Mouse (Mus musculus) adrenal gland, adult 2 months (tissue): ENCODE measurements at regions not wholly inside any gene's neighbourhood (a gene's known extent, or its start where the extent isn't known, plus 50 kb on each side); places are given as distances from the start of the nearest gene placed in this dataset.

Experiments used
- DNase-seq: peaks from one replicate; pipeline ENCODE4 v3.0.0; 2021

DNA sequence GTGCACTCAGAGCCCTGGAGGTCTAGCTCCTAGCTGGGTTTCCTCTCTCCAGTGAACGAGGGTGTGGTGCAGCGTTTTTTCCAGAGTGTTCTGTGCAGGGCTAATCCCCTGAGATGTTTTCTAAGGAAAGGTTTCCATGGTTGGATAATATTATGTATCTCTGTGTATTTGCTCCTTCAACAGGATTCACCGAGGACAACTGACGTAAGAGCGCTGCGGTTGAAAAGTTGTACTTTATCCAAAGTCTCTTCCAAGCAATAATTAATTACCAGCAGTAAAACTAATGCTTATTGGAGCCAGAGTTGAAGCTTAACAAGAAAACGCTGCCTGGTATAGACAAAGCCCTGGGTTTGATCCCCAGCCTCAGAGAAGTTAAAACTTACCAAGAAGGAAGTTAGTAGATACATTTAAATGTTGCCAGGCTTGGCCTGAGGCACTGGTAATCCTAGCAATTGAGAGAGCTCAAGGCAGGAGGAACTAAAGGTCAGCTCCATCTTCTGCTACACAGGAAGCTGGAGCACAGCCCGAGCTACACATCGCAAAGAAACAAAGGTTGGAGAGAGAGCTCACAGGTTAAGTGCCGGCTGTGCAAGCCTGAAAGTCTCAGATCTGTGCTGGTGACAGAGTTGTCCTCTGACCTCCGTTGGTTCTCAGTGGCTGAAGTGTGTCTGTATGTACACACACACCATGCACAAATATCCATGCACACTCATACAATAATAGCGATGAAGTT, 51.2 kb upstream of the Rap1b start:
- no peak for DNase-seq

DNA sequence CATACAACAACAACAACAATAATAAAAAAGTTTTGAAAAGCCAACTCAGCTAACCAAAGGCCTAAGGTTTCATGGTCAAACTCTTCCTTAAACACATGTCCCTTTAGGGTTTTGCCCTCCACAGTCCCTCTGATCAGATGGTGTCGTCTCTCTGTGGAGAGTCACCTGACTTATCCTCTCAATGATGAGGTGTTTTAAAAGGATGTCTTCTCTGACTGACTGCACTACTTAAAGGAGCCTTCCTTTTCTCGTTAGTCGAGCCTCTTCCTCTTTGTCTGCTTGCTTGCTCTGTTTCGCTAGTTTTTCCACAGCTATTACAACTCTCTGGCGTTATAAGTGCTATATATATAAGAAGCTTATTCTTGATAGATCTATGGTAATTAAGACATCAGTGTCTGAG, 51.9 kb upstream of the Rap1b start:
- no peak for DNase-seq

DNA sequence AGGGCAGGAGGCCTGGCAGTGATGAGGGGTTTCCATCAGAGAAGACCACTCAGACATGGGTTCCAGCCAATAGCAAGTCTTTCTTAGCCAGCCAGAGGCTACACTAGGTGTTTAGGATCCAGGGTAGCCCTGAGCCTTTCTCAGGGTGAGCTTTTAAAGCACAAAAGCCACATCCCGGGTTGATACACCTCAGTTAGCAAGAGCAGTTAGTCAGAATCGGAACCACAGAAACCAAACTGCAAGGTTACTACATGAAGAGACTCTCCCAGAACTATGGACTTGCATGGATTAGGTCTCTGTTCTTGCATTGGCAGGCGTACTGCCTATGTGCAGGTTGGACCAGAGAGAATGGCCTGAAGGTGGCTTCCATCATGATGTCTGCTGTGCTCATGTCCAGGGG, 52.6 kb upstream of the Rap1b start:
- DNase-seq = no peak

GRCm38 (mm10) chr10:117899410-117899935, 53.6 kb upstream of the Rap1b start:
- peak; percentile 30 for DNase-seq

GRCm38 (mm10) chr10:117905666-117906266, 59.9 kb upstream of the Rap1b start:
- DNase-seq = peak; percentile 38

GRCm38 (mm10) chr10:117906267-117906811, 60.5 kb upstream of the Rap1b start:
- peak; percentile 73 for DNase-seq

DNA sequence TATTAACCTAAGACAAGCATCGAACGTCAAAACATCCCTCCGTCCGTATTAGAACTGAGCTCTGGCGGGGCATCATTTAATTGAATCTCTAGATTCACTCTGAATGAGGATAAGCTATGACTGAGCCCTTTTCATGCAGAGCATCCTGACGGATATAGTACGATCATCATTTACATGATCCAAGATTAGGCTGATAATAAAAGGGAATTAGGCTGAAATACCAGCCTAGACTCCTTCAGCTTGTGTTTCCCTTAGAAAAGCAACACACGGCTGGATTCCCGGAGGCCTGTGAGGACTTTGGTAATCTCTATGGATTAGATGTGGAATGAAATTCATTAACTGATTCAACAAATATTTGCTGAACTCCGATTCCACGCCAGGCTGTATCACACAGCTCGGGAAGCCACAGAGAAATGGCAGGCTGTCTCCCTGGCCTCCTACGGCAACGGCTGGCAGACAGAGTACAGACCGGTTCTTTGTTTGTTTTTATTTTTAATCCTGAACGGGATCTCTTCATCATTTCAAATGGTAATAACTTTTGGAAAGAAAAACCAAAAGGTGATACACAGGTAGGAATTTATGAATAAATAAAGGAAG, 62.3 kb upstream of the Rap1b start:
- DNase-seq = no peak

- DNase-seq = no peak
Observed at GRCm38 (mm10) chr10:117909155-117909554, 63.3 kb upstream of the Rap1b start.

DNA sequence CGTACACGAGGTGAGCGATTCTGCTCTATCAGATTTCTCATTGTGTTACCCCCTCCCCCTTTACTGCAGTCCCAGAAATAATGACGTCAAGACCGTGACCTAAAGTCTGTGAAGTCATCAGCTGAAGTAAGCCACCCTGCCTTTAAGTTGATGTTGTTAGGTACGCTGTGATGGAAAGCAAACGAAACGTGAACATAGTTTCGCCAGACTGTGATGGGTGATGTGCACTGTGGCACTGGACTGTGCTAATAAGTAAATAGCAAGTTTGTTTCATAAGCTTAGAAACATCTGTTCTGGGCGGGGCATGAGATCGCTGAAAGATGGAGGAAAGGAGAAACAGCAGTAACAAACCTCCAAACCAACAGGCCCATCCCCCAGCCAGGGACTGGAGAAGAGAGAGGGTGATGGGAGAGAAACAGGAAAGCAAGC, 64.0 kb upstream of the Rap1b start:
- DNase-seq = no peak

GRCm38 (mm10) chr10:117910426-117910825, 64.6 kb upstream of the Rap1b start:
- no peak for DNase-seq

DNA sequence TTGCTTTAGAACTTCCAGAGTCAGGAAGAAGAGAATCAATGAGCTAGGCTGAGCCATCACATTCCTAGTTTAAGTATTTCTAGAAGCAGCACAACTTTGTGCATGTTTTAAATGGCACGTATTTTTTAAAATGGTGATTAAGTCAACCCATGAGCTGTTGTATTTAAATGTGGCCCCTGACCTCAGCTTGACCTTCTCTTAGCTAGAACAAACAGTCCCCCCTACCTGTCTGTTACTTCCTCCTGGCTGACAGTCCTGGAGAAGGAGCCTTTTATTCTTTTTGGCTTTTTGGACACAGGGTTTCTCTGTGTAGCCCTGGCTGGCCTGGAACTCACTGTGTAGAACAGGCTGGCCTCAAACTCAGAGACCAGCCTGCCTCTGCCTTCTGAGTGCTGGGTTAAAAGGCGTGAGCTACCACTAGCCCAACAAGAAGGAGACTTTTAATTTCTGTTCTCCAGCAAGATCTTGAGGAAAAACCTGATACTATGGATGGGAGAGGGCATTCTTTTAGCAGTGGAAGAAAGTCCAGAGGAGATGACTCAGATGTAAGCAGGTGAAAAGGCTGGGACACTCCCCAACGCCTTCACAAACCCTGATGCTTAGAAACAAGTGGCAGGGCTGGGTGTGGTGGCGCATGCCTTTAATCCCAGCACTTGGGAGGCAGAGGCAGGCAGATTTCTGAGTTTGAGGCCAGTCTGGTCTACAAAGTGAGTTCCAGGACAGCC, 69.3 kb upstream of the Rap1b start:
- no peak for DNase-seq

DNA sequence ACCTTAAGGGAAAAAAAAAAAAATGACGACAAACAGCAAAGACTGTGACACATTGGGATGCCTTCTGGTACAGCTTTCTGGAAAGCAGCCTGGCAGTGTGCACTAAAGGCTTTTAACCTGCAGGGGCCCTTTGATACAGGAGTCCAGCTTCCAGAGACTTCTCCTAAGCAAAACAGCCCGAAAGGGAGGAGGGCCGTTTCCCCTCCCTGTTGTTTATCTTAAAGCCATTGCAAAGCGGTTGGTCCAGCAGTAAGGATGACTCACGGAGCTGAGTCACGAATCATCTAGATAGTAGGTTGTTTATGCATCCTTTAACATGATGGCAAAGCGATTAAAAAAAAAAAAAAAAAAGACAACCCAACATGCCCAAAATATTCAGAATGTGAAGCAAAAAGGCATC, 70.4 kb upstream of the Rap1b start:
- DNase-seq = peak; percentile 62

DNA sequence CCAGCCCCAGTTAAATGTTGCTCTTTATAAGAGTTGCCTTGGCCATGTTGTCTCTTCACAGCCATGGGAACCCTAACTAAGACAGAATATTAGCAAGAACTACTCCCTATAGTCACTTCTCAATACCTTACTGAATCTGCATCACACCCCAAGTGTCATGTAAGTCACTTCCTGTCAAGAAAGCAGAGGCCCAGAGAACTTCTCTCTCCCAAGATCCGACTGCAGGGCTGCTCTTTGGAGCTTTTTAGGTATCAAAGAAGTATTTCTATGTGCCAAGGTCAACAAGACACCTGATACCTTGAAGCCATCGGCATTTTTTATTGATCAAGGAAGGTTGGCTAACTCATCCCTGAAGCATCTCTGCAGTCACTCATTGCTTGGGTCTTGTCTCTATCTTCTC, 72.0 kb upstream of the Rap1b start:
- no peak for DNase-seq

DNA sequence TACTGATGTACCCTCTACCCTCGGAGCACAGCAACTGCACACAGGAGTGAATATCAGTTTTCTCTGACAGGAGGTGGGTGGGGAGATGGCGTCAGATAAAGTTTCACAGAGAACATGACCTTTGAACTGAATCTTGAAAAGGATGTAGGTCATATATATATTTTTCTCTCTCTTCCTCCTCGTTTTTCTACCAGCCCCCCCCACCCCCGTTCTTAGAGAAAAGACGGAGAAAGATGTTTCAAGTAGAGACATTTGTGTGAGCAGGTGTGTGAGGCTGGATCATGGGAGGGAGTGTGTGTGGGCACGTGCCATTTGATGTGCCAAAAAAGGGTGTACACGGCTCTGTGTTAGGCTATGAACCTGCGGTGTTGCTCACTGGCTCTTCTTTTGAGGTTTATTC, 72.8 kb upstream of the Rap1b start:
- no peak for DNase-seq

- no peak for DNase-seq
Observed at GRCm38 (mm10) chr10:117919186-117919941, 73.5 kb upstream of the Rap1b start.

DNA sequence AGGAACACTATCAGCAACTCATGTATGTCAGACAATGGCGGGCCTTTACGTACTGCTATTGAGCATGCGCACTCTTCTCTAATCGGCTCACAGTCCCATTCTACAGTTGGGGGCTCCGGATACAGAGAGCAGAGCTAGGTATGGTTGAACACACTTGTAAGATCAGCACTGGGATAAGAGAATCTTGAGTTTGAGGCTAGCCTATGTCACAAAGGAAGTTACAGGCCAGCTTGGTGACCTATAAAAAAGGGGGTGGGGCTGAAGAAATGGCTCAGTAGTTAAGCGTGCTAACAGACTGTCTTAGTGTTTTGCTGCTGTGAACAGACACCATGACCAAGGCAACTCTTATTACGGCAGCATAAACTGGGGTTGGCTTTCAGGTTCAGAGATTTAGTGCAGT, 79.4 kb upstream of the Rap1b start:
- DNase-seq = no peak

GRCm38 (mm10) chr10:117925611-117926555, 80.0 kb upstream of the Rap1b start:
- DNase-seq = peak; percentile 15

GRCm38 (mm10) chr10:117928998-117929397, 83.2 kb upstream of the Rap1b start:
- no peak for DNase-seq

DNA sequence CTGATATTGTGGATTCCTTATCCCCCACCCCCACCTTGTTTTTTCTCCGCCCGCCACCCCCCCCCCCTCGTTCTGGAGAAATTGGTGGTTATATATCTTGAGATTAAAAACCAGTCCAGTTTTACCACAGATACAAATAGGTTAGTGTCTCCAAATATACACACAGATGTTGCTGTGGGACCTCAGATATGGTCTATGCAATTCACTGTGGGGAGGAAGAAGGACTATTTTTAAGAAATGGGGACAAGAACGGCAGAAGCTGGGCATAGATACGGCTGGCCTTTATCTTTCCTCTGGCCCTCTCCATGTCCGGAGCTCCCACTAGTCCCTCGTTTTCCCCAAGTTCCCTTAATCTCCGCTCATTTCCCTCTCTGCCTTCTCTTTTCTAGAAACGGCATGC, 89.0 kb upstream of the Rap1b start:
- no peak for DNase-seq

GRCm38 (mm10) chr10:117938717-117939116, 92.9 kb upstream of the Rap1b start:
- no peak for DNase-seq
